Mouse (Mus musculus): ENCODE measurements around the gene Slc44a4.

- TF ChIP-seq EP300 (IDR thresholded peaks at IDR 0.05; ENCODE audit: low read depth) (no peak), CTCF (IDR thresholded peaks at IDR 0.05; ENCODE audit: low read depth) (no peak)
These were observed 19.8 kb downstream of the Slc44a4 start for GRCm38 (mm10) chr17:34934031-34934430.
